Mouse (Mus musculus) intestine, embryonic 14.5 days (tissue): ENCODE results near the gene Cdh4. TPM values are rescaled to one million over a fixed set of nuclear protein-coding genes. Genes with fewer than 3 reads are reported as not detected.

Source experiments
- ATAC-seq: fragments of 200-750 bp; cut with Nextera tagmentation; replicated peaks from 2 replicates; pipeline ENCODE4 v1.8.0; 2017; ENCODE audit warnings: low read depth, moderate number of reproducible peaks, moderate TSS enrichment, moderate library complexity; ENCODE audit not compliant: low FRiP score, low TSS enrichment
- DNase-seq: peaks from one replicate; pipeline ENCODE4 v3.0.0-alpha.2; 2018; ENCODE audit warnings: low spot score
- H3K27ac ChIP-seq: fragments of 300-500 bp; sonication (generic); 2 replicates; pipeline ENCODE4 v1.5.1; 2014; ENCODE audit warnings: low read depth, mild to moderate bottlenecking, control low read depth
- H3K27me3 ChIP-seq: fragments of 300-500 bp; sonication (generic); replicated peaks from 2 replicates; pipeline ENCODE4 v1.6.1; 2014; ENCODE audit warnings: low read length, control low read depth; ENCODE audit not compliant: control insufficient read depth, insufficient read depth
- H3K36me3 ChIP-seq: fragments of 300-500 bp; sonication (generic); 2 replicates; pipeline ENCODE4 v1.6.1; 2014; ENCODE audit warnings: low read length, control low read depth; ENCODE audit not compliant: control insufficient read depth, insufficient read depth
- H3K4me1 ChIP-seq: fragments of 300-500 bp; sonication (generic); replicated peaks from 2 replicates; pipeline ENCODE4 v1.6.1; 2014; ENCODE audit warnings: low read length, control low read depth, mixed read lengths; ENCODE audit not compliant: control insufficient read depth, insufficient read depth
- H3K4me2 ChIP-seq: fragments of 300-500 bp; sonication (generic); 2 replicates; pipeline ENCODE4 v1.6.1; 2014; ENCODE audit warnings: low read length
- H3K4me3 ChIP-seq: fragments of 300-500 bp; sonication (generic); 2 replicates; pipeline ENCODE4 v1.5.1; 2014; ENCODE audit warnings: low read depth, low read length, control low read depth, mixed read lengths
- H3K9ac ChIP-seq: fragments of 300-500 bp; sonication (generic); 2 replicates; pipeline ENCODE4 v1.6.1; 2014; ENCODE audit warnings: mild to moderate bottlenecking, low read length
- H3K9me3 ChIP-seq: fragments of 300-500 bp; sonication (generic); 2 replicates; pipeline ENCODE4 v1.6.1; 2016; ENCODE audit warnings: low read length, control low read depth; ENCODE audit not compliant: control insufficient read depth
- WGBS: fragments of 180-500 bp; shearing (Covaris S2); extraction: QIAGEN DNeasy Blood & Tissue Kit; methylation state at CpG from one replicate; pipeline ENCODE4 v1.1.7; 2014; 5-methylcytosine and 5-hydroxymethylcytosine counted together
- polyA plus RNA-seq: library from polyadenylated mRNA; unstranded; fragments of >200 nt; fragmentation: Nextera tagmentation; extraction: Ambion mirVana; gene quantifications from 2 replicates; pipeline ENCODE4 v1.2.1, GENCODE M21; 2014

The Cdh4 gene
- polyA plus RNA-seq, 1 experiment from 2014 or later = 1.8 TPM

GRCm38 (mm10) chr2:179520941-179521340, 78.7 kb downstream of the Cdh4 start:
- no peak overlapping the region for H3K27ac ChIP-seq
- no peak for DNase-seq
- H3K36me3 ChIP-seq = no peaks in the 10 kb centered on the region
- H3K4me1 ChIP-seq = 0 out of 2 replicates have a peak, but pooled peaks cover 2% of the 10 kb centered on the region
- no peak overlapping the region for H3K9ac ChIP-seq
- H3K27me3 ChIP-seq = no peaks in the 10 kb centered on the region
- H3K4me2 ChIP-seq = no peak overlapping the region
- WGBS = 78% methylated on average over 6 of the region's 6 CpGs
- no peak for ATAC-seq
- H3K4me3 ChIP-seq = no peak overlapping the region
- H3K9me3 ChIP-seq = no peaks in the 10 kb centered on the region

- Histone ChIP-seq H3K9me3 (no peaks in the 10 kb centered on the region), H3K36me3 (no peaks in the 10 kb centered on the region), H3K9ac (no peak overlapping the region), H3K27me3 (no peaks in the 10 kb centered on the region), H3K27ac (no peak overlapping the region), H3K4me2 (no peak overlapping the region), H3K4me3 (no peak overlapping the region), H3K4me1 (0 out of 2 replicates have a peak, but pooled peaks cover 2% of the 10 kb centered on the region)
- ATAC-seq (no peak), DNase-seq (no peak)
- 59% methylated on average over 5 of the region's 5 CpGs for WGBS
These were observed 79.2 kb downstream of the Cdh4 start for GRCm38 (mm10) chr2:179521444-179521843.

GRCm38 (mm10) chr2:179522141-179522540, 79.9 kb downstream of the Cdh4 start:
- ATAC-seq = no peak
- H3K27ac ChIP-seq = no peak overlapping the region
- no peak overlapping the region for H3K9ac ChIP-seq
- H3K4me1 ChIP-seq = 0 out of 2 replicates have a peak, but pooled peaks cover 2% of the 10 kb centered on the region
- no peak overlapping the region for H3K4me2 ChIP-seq
- no peaks in the 10 kb centered on the region for H3K27me3 ChIP-seq
- no peak overlapping the region for H3K4me3 ChIP-seq
- no peaks in the 10 kb centered on the region for H3K9me3 ChIP-seq
- no peaks in the 10 kb centered on the region for H3K36me3 ChIP-seq
- 29% methylated on average over 8 of the region's 8 CpGs for WGBS
- DNase-seq = no peak

- Histone ChIP-seq H3K36me3 (no peaks in the 10 kb centered on the region), H3K9ac (no peak overlapping the region), H3K4me3 (no peak overlapping the region), H3K27ac (no peak overlapping the region), H3K4me2 (no peak overlapping the region), H3K9me3 (no peaks in the 10 kb centered on the region), H3K4me1 (0 out of 2 replicates have a peak, but pooled peaks cover 2% of the 10 kb centered on the region), H3K27me3 (no peaks in the 10 kb centered on the region)
- 71% methylated on average over 7 of the region's 7 CpGs for WGBS
- ATAC-seq = no peak
- DNase-seq = no peak
These were observed 84.7 kb downstream of the Cdh4 start for GRCm38 (mm10) chr2:179526976-179527375.

GRCm38 (mm10) chr2:179530436-179531040, 88.3 kb downstream of the Cdh4 start:
- Histone ChIP-seq H3K4me2 (no peak overlapping the region), H3K36me3 (no peaks in the 10 kb centered on the region), H3K27ac (no peak overlapping the region), H3K9ac (no peak overlapping the region), H3K4me3 (no peak overlapping the region), H3K9me3 (no peaks in the 10 kb centered on the region), H3K27me3 (no peaks in the 10 kb centered on the region), H3K4me1 (no peaks in the 10 kb centered on the region)
- WGBS = 68% methylated on average over 7 of the region's 7 CpGs
- DNase-seq (no peak), ATAC-seq (no peak)

DNA sequence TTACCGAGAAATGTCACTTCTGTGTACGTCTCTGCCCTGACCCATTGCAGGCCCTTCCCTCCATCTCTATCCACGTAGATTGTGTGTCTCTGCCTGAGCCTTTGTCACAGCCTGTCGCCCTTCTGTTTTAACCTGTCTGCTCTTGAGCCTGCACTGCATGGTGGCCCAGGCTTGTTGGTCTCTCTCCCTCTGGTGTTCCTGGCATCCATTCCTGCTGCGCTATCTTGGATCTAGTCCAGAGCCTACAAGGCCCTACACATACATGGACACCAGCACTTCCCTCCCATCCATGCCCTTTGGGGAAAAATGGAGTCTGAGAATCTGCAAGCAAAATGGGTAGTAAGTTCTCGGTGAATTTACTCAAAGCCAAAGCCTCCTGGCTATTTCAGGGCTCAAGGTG, 91.0 kb downstream of the Cdh4 start:
- WGBS = 82% methylated on average over 6 of the region's 6 CpGs
- Histone ChIP-seq H3K4me2 (no peak overlapping the region), H3K9ac (no peak overlapping the region), H3K9me3 (no peaks in the 10 kb centered on the region), H3K4me3 (no peak overlapping the region), H3K36me3 (no peaks in the 10 kb centered on the region), H3K27ac (no peak overlapping the region), H3K4me1 (no peaks in the 10 kb centered on the region), H3K27me3 (no peaks in the 10 kb centered on the region)
- ATAC-seq (no peak), DNase-seq (no peak)

GRCm38 (mm10) chr2:179533881-179534280, 91.7 kb downstream of the Cdh4 start:
- no peaks in the 10 kb centered on the region for H3K9me3 ChIP-seq
- no peaks in the 10 kb centered on the region for H3K36me3 ChIP-seq
- H3K9ac ChIP-seq = no peak overlapping the region
- no peak for DNase-seq
- no peaks in the 10 kb centered on the region for H3K27me3 ChIP-seq
- no peak overlapping the region for H3K27ac ChIP-seq
- no peak for ATAC-seq
- no peak overlapping the region for H3K4me3 ChIP-seq
- 56% methylated on average over 2 of the region's 2 CpGs for whole genome bisulfite sequencing
- no peaks in the 10 kb centered on the region for H3K4me1 ChIP-seq
- no peak overlapping the region for H3K4me2 ChIP-seq

DNA sequence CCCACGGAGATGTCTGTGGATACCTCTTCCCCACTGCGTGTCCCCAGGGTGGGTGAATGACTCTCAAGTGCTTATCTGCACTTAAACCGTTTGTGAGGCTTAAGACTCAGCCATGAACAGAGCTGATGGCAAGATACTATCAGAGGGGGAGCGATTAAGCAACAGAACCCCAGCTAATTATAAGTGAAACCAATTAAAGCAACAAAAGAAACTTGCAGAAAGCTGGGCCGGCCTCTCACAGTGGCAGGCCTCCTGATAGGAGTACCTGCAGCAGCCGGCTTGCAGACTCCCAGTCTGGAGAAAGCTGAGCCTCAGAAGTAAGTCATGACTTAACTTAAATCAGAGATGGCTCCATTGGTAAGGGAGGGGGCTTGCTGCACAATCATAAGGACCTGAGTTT, 93.0 kb downstream of the Cdh4 start:
- DNase-seq (no peak), ATAC-seq (no peak)
- Histone ChIP-seq H3K27me3 (no peaks in the 10 kb centered on the region), H3K4me2 (no peak overlapping the region), H3K4me1 (no peaks in the 10 kb centered on the region), H3K4me3 (no peak overlapping the region), H3K9me3 (no peaks in the 10 kb centered on the region), H3K9ac (no peak overlapping the region), H3K36me3 (no peaks in the 10 kb centered on the region), H3K27ac (no peak overlapping the region)
- WGBS = 32% methylated on average over 6 of the region's 6 CpGs

GRCm38 (mm10) chr2:179536762-179537161, 94.5 kb downstream of the Cdh4 start:
- H3K36me3 ChIP-seq = no peaks in the 10 kb centered on the region
- no peak overlapping the region for H3K27ac ChIP-seq
- no peaks in the 10 kb centered on the region for H3K9me3 ChIP-seq
- no peaks in the 10 kb centered on the region for H3K27me3 ChIP-seq
- DNase-seq (no peak), ATAC-seq (no peak)
- WGBS = 30% methylated on average over 2 of the region's 2 CpGs
- H3K4me3 ChIP-seq = no peak overlapping the region
- no peak overlapping the region for H3K9ac ChIP-seq
- H3K4me2 ChIP-seq = no peak overlapping the region
- H3K4me1 ChIP-seq = no peaks in the 10 kb centered on the region
